Mouse (Mus musculus) spleen, postnatal 14 days (tissue): ENCODE measurements around the gene Ndufs1.
"Not testable (repeated sequence)": the region's sequence is repeated elsewhere in the genome, so short reads cannot be mapped to it uniquely, and the experiment has no call there.

Experiments used
- DNase-seq, 2 experiments: peaks; one replicate each; pipeline ENCODE4 v3.0.0; 2021 to 2022; ENCODE audit warnings: low spot score in 2 of 2

The Ndufs1 gene

GRCm38 (mm10) chr1:63182636-63183270 lies 6.1 kb upstream of the Ndufs1 start:
- DNase-seq = peak in 1 of 2 experiments; percentile 19

DNA sequence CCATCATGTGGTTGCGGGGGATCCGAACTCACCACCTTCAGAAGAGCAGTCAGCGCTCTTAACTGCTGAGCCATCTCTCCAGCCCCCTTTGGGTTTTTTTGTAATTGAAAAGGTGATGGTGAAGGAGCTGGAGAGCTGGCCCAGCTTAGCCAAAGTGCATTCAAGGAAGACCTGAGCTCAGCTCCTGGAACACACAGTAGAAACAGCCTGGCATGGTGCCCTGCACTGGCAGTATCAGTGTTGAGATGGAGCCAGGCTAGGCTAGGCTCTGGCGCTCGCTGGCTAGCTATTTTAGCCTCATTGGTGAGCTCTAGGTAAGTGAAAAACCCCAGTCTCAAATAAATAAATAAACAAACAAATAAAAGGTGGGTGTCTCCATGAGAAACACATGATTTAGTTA lies 5.6 kb upstream of the Ndufs1 start:
- no peak for DNase-seq

- DNase-seq = no peak
Observed at GRCm38 (mm10) chr1:63181480-63181879, 4.8 kb upstream of the Ndufs1 start.

DNA sequence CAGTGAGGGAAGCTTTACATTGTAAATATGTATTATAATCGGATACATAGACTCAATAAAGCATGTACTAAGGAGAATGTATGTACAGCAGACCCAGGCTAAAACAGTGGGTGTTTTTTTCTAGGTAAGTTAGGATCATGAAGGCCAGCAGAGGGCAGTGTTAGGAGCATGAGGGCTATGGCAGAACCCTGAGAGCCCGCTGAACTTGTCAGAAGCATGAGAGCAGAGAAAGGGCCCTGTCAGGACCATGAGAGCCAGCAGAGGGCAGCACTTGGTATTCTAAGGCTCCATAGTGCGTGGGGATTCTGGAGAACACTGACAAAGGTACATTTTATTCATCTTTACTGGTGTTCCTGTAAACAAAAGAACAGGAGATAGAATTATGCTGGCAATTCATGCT lies 4.4 kb upstream of the Ndufs1 start:
- DNase-seq = peak; percentile 79 to 89

- DNase-seq = not testable (repeated sequence)
Observed at GRCm38 (mm10) chr1:63180575-63180974, 3.9 kb upstream of the Ndufs1 start.

GRCm38 (mm10) chr1:63180122-63180521 lies 3.5 kb upstream of the Ndufs1 start:
- no peak for DNase-seq

GRCm38 (mm10) chr1:63178308-63178707 lies 1.7 kb upstream of the Ndufs1 start:
- DNase-seq = no peak

- no peak for DNase-seq
Observed at GRCm38 (mm10) chr1:63176259-63176603, 402 bp downstream of the Ndufs1 start.

GRCm38 (mm10) chr1:63175853-63176252 lies 780 bp downstream of the Ndufs1 start:
- peak in 1 of 2 experiments; percentile 9 for DNase-seq

- DNase-seq = no peak
Observed at GRCm38 (mm10) chr1:63168638-63169037, 8.0 kb downstream of the Ndufs1 start.

- DNase-seq = no peak
Observed at GRCm38 (mm10) chr1:63140231-63140630, 36.4 kb downstream of the Ndufs1 start.

GRCm38 (mm10) chr1:63138586-63138985 lies 38.0 kb downstream of the Ndufs1 start:
- DNase-seq = not testable (repeated sequence)

GRCm38 (mm10) chr1:63137971-63138370 lies 38.7 kb downstream of the Ndufs1 start:
- DNase-seq = no peak

- no peak for DNase-seq
Observed at GRCm38 (mm10) chr1:63134530-63134929, 42.1 kb downstream of the Ndufs1 start.

DNA sequence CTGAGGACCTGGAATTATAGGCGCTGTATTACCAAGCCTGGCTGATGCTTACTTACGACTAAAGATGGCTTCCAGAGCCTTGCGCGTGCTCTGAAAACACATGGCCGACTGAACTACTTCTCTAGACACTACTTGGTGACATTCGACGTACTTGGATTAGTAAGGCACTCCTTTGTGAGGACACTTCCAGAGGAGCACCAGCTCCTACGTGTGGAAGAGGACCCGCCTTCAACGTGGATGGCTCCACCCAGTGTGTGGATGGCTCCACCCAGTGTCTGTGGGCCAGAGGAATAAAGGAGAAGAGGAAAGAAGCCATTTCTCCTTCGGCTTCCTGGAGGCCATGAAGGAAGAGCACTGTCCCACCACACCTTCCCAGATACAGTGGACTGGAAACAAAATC lies 44.9 kb downstream of the Ndufs1 start:
- no peak for DNase-seq

GRCm38 (mm10) chr1:63130883-63131282 lies 45.8 kb downstream of the Ndufs1 start:
- DNase-seq = no peak

- DNase-seq = no peak
Observed at GRCm38 (mm10) chr1:63129857-63130690, 46.6 kb downstream of the Ndufs1 start.

DNA sequence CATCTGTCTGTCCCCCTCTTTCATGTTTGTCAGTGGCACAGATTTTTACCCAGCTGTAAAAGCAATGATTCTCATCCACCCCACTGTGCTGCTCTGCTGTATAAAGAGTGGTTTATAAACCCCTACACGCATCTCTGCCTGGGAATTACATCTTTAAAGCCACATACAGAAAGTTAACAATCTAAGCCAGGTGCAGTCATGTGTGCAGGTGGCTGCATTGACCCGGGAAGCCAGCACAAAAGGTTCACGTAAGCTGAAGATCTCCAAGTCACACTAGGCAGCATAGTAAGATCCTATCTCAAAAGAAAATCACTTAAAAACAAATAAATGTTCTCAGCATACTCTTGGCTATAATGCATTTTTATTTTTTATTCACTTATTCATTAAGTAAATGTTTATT lies 47.4 kb downstream of the Ndufs1 start:
- DNase-seq = no peak

- DNase-seq = no peak
Observed at GRCm38 (mm10) chr1:63126206-63126605, 50.4 kb downstream of the Ndufs1 start.

- DNase-seq = no peak
Observed at GRCm38 (mm10) chr1:63123823-63124450, 52.7 kb downstream of the Ndufs1 start.

DNA sequence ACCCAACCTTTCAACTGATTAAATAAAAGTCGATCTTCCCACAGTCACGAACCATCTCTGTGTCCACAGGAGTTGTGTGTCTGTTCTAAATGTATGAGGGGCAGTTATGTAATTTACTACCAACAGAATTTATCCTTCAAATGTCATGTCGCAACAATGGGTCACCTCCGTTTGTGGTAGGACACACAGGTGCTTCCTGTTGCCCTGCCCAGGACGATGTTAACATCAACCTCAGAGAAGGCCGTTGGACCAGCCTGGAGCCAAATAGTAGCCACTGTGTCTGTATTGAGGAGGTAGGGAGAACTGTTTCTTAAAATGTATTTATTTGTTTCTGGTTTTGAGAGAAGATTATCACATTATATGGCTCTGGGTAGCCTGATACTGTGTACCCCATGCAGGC lies 54.6 kb downstream of the Ndufs1 start:
- no peak for DNase-seq

DNA sequence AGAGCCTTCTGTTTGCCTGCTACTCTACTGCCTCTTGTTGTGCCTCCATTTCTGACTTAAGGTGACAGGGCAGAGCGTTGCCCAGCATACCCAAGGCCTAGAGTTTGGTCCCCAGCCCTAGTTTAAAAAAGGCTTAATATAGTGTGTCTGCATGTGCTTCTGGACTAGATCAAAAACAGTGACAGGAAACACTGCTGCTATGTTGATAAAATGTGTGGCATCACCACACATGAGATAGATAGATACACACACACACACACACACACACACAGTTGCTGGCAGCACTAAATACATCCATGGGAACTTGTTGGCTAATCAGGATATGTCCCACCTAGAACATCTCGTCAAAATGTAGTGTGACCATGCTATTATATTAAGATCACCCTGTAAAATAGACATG lies 56.3 kb downstream of the Ndufs1 start:
- DNase-seq = no peak

DNA sequence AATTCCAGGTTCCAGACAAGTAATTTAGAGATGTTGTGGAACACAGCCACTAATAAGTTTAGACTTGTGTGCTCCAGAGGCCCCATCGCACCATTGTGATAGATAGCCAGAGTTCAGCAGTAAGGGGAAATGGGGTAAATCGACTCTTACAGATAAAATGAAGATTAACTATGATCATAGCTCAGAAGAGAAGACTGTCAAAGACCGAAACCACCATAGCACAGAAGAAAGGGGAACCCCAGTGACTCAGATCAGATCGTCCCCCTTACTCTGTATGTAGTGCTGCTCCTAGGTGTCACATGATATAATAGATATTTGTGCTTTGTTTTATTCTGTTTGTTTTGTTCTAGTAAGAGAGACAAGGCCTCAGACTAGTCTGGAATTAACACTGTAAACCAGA lies 57.0 kb downstream of the Ndufs1 start:
- no peak for DNase-seq
